Mouse (Mus musculus) cortical plate, adult 2 months (tissue): ENCODE results near the gene Lasp1. TPM values are rescaled to one million over a fixed set of nuclear protein-coding genes. Genes with fewer than 3 reads are reported as not detected.
A peak's percentile ranks its signal among the peaks of the same experiment; 100 is the strongest.

Source experiments
- H3K27ac ChIP-seq: fragments of 200-500 bp; 2 replicates; pipeline ENCODE4 v1.5.1; 2012; ENCODE audit warnings: low read length, control low read depth, inconsistent platforms; ENCODE audit not compliant: insufficient read depth
- H3K4me1 ChIP-seq: fragments of 200-500 bp; 2 replicates; pipeline ENCODE4 v1.6.1; 2011; ENCODE audit warnings: low read length; ENCODE audit not compliant: control insufficient read depth, insufficient read depth
- H3K4me3 ChIP-seq: fragments of 200-500 bp; 2 replicates; pipeline ENCODE4 v1.5.1; 2011; ENCODE audit warnings: mild to moderate bottlenecking, low read length, control low read depth; ENCODE audit not compliant: insufficient read depth
- CTCF ChIP-seq: fragments of 200-500 bp; IDR thresholded peaks from 2 replicates; pipeline ENCODE4 v1.5.1; 2011; ENCODE audit warnings: mild to moderate bottlenecking, control low read depth, low read length; ENCODE audit not compliant: insufficient read depth; ENCODE audit errors: extremely low read depth
- POLR2A ChIP-seq: fragments of 200-500 bp; IDR thresholded peaks from 2 replicates; pipeline ENCODE4 v1.6.1; 2011; ENCODE audit warnings: mild to moderate bottlenecking, low read length, control low read depth; ENCODE audit not compliant: insufficient read depth; ENCODE audit errors: extremely low read depth
- polyA plus RNA-seq: library from polyadenylated mRNA; depleted of rRNA; stranded (reverse); fragments of >200 nt; gene quantifications from 2 replicates; pipeline ENCODE4 v1.2.3, GENCODE M21; 2012; rRNA removed

Gene Lasp1
- 130 and 132 TPM in 2 replicates for polyA plus RNA-seq

DNA sequence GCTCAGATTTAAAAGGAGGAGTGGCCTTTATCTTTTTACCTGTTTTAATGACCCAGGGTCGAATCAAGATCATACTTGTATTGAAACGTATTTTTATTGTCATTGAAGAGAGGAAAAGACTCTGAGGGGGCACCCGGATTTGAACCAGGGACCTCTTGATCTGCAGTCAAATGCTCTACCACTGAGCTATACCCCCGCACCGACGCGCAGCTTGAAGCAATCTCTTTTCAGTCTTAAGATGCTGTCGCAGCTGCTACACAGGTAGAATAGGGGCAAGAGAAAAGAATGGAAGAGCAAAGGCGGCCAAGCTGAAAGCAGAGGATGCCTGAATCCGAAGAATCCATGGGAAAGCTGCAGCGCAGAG, at the start of gene Lasp1:
Lasp1 (plus strand) TSS at position 219 of the 364 bp plus-strand sequence.
- Histone ChIP-seq H3K4me1 (peaks cover 5% of the 10 kb centered on the region; the same call in 1 of the 2 replicates), H3K27ac (peak within 1 kb of the TSS; percentile 99), H3K4me3 (peak within 1 kb of the TSS; percentile 99)
- TF ChIP-seq POLR2A (no peak), CTCF (no peak)

GRCm38 (mm10) chr11:97753277-97753676, 45.5 kb upstream of the Lasp1 start:
- no peak for TF ChIP-seq CTCF
- TF ChIP-seq POLR2A: 0 out of 2 replicates have a peak, but pooled peaks have one; percentile 19
- Histone ChIP-seq H3K27ac (peak overlapping the region; percentile 93), H3K4me1 (0 out of 2 replicates have a peak, but pooled peaks cover 2% of the 10 kb centered on the region), H3K4me3 (no peak overlapping the region)

GRCm38 (mm10) chr11:97758125-97758524, 40.7 kb upstream of the Lasp1 start:
- Histone ChIP-seq H3K4me3 (no peak overlapping the region), H3K4me1 (0 out of 2 replicates have a peak, but pooled peaks cover 2% of the 10 kb centered on the region), H3K27ac (no peak overlapping the region)
- no peak for TF ChIP-seq POLR2A
- no peak for TF ChIP-seq CTCF

DNA sequence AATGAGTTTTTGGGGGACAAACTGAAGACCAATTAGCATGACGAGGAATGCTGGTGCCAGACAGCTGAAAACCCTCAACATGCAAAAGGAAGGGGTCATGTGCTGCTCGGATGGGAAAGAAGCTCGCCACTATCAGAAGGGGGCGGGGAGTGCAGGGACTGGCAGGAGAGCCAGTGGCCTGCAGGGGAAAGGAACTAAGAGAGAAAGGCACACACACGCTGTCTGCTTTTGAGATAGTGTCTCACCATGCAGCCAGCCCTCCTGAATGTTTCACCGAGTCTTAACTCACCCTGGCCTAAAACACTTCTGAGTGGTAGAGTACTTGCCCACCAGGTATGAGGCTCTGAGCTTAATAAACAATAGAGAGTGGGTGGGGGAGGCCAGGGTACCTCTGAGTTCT, 39.9 kb upstream of the Lasp1 start:
- Histone ChIP-seq H3K4me3 (no peak overlapping the region), H3K4me1 (no peaks in the 10 kb centered on the region)

DNA sequence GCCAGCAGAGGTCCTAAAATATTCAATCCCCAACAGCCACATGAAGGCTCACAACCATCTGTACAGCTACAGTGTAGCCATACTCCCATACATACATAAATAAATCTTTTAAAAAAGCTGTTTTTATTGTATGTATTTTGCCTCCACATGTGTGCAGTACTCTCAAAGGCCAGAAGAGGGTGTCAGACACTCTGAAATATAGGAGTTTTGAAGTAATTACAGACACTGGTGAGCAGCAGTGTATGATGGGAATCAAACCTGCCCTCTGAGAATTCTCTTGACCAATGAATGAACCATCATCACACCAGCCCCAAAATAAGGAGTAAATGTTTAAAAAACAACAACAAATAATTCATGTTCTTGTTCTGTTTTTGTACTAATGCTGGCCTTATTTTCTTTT, 37.2 kb upstream of the Lasp1 start:
- H3K4me1 ChIP-seq: peaks cover 5% of the 10 kb centered on the region
- no peak overlapping the region for H3K27ac ChIP-seq
- no peak overlapping the region for H3K4me3 ChIP-seq
- TF ChIP-seq CTCF (no peak), POLR2A (no peak)

More for the DNA sequence above, 39.9 kb upstream of the Lasp1 start:
- no peak overlapping the region for H3K27ac ChIP-seq
- TF ChIP-seq POLR2A (no peak), CTCF (no peak)

GRCm38 (mm10) chr11:97766154-97766881, 32.5 kb upstream of the Lasp1 start, which contains the start of gene Cwc25:
Gene Cwc25 (minus strand): TSS chr11:97766556.
- TF ChIP-seq CTCF (no peak), POLR2A (peak; percentile 93)
- Histone ChIP-seq H3K27ac (peak within 1 kb of the TSS; percentile 31; the same call in 1 of the 2 replicates), H3K4me1 (peaks cover 5% of the 10 kb centered on the region), H3K4me3 (peak within 1 kb of the TSS; percentile 61)

GRCm38 (mm10) chr11:97769704-97770103, 29.1 kb upstream of the Lasp1 start:
- Histone ChIP-seq H3K4me3 (no peak overlapping the region), H3K27ac (no peak overlapping the region), H3K4me1 (peaks cover 5% of the 10 kb centered on the region)
- TF ChIP-seq POLR2A (no peak), CTCF (no peak)

DNA sequence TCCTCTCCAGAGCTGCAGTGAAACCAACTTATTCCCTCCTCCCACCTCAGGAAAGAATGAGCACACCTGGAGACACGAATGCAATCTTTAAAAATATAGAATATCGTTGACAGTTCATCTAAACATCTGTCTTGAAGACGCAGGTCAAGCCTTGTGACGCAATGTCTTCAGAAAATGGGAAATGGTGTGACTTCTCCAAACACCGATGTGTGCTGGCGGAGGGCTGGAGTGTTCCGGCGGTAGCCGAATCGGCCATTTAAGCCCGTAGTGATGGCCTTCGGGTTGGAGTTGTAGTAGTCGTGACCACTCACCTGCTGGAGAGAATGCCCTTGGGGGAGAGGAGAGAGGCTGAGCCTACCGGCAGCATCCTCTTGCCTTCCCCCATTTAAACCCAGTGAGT, 27.4 kb upstream of the Lasp1 start:
- TF ChIP-seq POLR2A: no peak
- TF ChIP-seq CTCF: no peak
- Histone ChIP-seq H3K4me3 (no peak overlapping the region), H3K27ac (no peak overlapping the region), H3K4me1 (no peaks in the 10 kb centered on the region)

GRCm38 (mm10) chr11:97775186-97775585, 23.6 kb upstream of the Lasp1 start:
- Histone ChIP-seq H3K4me3 (no peak overlapping the region), H3K4me1 (no peaks in the 10 kb centered on the region), H3K27ac (no peak overlapping the region)
- no peak for TF ChIP-seq POLR2A
- TF ChIP-seq CTCF: no peak
